Mouse (Mus musculus): Measurements from ENCODE around the gene Usp49. TPM values are rescaled to one million over a fixed set of nuclear protein-coding genes. Genes with fewer than 3 reads are reported as not detected.

Usp49 gene
- polyA plus RNA-seq, 1 experiment = 2.5 TPM

DNA sequence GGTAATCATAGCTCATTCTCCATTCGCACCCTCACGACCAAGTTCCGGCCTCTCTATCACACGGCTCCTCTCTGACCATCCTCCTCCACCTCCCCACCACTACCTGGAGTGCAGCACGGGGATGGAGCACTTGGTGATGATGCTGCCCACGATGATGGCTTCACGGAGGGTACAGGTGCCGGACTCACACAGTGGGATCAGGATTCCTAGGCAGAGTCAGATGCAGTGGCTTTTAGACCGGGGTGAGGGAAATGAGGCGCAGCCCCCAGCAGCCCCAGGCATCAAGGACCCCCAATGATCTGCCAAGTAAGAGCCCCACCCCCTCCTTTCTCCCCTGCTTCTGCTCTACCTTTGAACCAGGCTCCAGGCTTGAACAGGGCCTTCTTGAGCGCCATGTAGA lies 28.2 kb upstream of the Usp49 start:
- H3K79me2 ChIP-seq (ENCODE audit: control insufficient read depth, insufficient read depth) = no peaks in the 10 kb centered on the region
- no peak for TF ChIP-seq POLR2A (IDR thresholded peaks at IDR 0.05; ENCODE audit: insufficient read length, low read depth)
- peak; percentile 69 for TF ChIP-seq POLR2AphosphoS2 (IDR thresholded peaks at IDR 0.05; ENCODE audit: insufficient read length, low read depth)
- H3ac ChIP-seq (ENCODE audit: control insufficient read depth, insufficient read length) = no peak overlapping the region
- peaks cover 31% of the 10 kb centered on the region for H3K36me3 ChIP-seq (ENCODE audit: control insufficient read depth, insufficient read depth)
- H3K27me3 ChIP-seq (ENCODE audit: control insufficient read depth, insufficient read depth, insufficient read length) = no peaks in the 10 kb centered on the region
- H3K4me2 ChIP-seq (ENCODE audit: low read depth) = no peak overlapping the region
- no peak overlapping the region for H3K4me3 ChIP-seq

DNA sequence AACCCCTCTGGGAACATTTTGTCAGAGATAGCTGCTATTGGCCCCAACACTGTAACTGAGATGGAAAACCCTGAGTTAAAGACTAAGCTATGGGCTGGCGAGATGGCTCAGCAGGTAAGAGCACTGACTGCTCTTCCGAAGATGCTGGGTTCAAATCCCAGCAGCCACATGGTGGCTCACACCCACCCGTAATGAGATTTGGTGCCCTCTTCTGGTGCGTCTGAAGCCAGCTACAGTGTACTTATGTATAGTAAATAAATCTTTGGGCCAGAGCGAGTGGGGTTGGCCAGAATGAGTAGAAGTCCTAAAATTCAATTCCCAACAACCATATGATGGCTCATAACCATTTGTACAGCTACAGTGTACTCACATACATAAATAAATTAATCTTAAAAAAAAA lies 24.3 kb upstream of the Usp49 start:
- TF ChIP-seq MAX (IDR thresholded peaks at IDR 0.05; ENCODE audit: low read depth) (no peak), REST (IDR thresholded peaks at IDR 0.05; ENCODE audit: insufficient read depth, insufficient read length) (no peak), CEBPB (IDR thresholded peaks at IDR 0.05; ENCODE audit: insufficient read depth, poor library complexity, severe bottlenecking) (no peak), E2F4 (IDR thresholded peaks at IDR 0.05; ENCODE audit: insufficient read depth) (no peak), USF1 (IDR thresholded peaks at IDR 0.05; ENCODE audit: low read depth) (no peak), POLR2A (IDR thresholded peaks at IDR 0.05; ENCODE audit: insufficient read length, low read depth) (no peak), TCF3 (IDR thresholded peaks at IDR 0.05; ENCODE audit: insufficient read length, low read depth) (no peak), MYOG (IDR thresholded peaks at IDR 0.05; ENCODE audit: control insufficient read depth in 1 of 3, insufficient read depth in 1 of 3, insufficient read length in 2 of 3, low read depth in 2 of 3) (no peak), SRF (IDR thresholded peaks at IDR 0.05; ENCODE audit: control insufficient read depth, insufficient read length, low read depth) (no peak), TCF12 (IDR thresholded peaks at IDR 0.05; ENCODE audit: insufficient read depth, poor library complexity, severe bottlenecking) (no peak), POLR2AphosphoS2 (IDR thresholded peaks at IDR 0.05; ENCODE audit: insufficient read length, low read depth) (no peak), MYOD1 (IDR thresholded peaks at IDR 0.05; ENCODE audit: control insufficient read depth in 1 of 3, insufficient read length in 2 of 3, low read depth in 2 of 3) (no peak)
- no peak overlapping the region for H3K4me3 ChIP-seq
- H3K4me2 ChIP-seq (ENCODE audit: low read depth) = no peak overlapping the region
- H3ac ChIP-seq (ENCODE audit: control insufficient read depth, insufficient read length) = no peak overlapping the region
- H3K27me3 ChIP-seq (ENCODE audit: control insufficient read depth, insufficient read depth, insufficient read length) = no peaks in the 10 kb centered on the region
- peaks cover 25% of the 10 kb centered on the region for H3K79me2 ChIP-seq (ENCODE audit: control insufficient read depth, insufficient read depth)
- peaks cover 11% of the 10 kb centered on the region for H3K36me3 ChIP-seq (ENCODE audit: control insufficient read depth, insufficient read depth)

DNA sequence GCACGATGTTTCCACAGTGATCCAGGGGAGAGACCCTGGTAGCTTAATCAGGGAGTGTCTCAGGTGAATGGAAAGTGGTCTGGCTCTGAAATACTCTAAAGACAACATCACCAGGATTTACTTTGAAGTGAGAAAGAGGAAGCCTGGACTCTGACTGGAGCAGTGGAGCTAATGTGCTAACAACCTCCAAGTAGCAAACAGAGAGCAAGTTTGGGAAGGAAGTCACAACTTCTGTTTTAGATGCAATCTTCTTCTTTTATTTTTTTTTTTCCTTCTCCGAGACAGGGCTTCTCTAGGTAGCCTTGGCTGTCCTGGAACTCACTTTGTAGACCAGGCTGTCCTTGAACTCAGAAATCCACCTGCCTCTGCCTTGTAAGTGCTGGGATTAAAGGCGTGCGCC lies 21.3 kb upstream of the Usp49 start:
- Histone ChIP-seq H3K27me3 (ENCODE audit: control insufficient read depth, insufficient read depth, insufficient read length) (no peaks in the 10 kb centered on the region), H3K79me2 (ENCODE audit: control insufficient read depth, insufficient read depth) (peaks cover 53% of the 10 kb centered on the region), H3K4me2 (ENCODE audit: low read depth) (peak overlapping the region; percentile 87), H3ac (ENCODE audit: control insufficient read depth, insufficient read length) (no peak overlapping the region), H3K36me3 (ENCODE audit: control insufficient read depth, insufficient read depth) (peaks cover 12% of the 10 kb centered on the region), H3K4me3 (peak overlapping the region; percentile 82)
- no peak for TF ChIP-seq CEBPB (IDR thresholded peaks at IDR 0.05; ENCODE audit: insufficient read depth, poor library complexity, severe bottlenecking)
- TF ChIP-seq MYOD1 (IDR thresholded peaks at IDR 0.05; ENCODE audit: control insufficient read depth in 1 of 3, insufficient read length in 2 of 3, low read depth in 2 of 3) = no peak
- TF ChIP-seq E2F4 (IDR thresholded peaks at IDR 0.05; ENCODE audit: insufficient read depth) = no peak
- TF ChIP-seq MYOG (IDR thresholded peaks at IDR 0.05; ENCODE audit: control insufficient read depth in 1 of 3, insufficient read depth in 1 of 3, insufficient read length in 2 of 3, low read depth in 2 of 3) = no peak
- no peak for TF ChIP-seq TCF3 (IDR thresholded peaks at IDR 0.05; ENCODE audit: insufficient read length, low read depth)
- TF ChIP-seq SRF (IDR thresholded peaks at IDR 0.05; ENCODE audit: control insufficient read depth, insufficient read length, low read depth) = no peak
- TF ChIP-seq TCF12 (IDR thresholded peaks at IDR 0.05; ENCODE audit: insufficient read depth, poor library complexity, severe bottlenecking) = no peak
- no peak for TF ChIP-seq USF1 (IDR thresholded peaks at IDR 0.05; ENCODE audit: low read depth)
- TF ChIP-seq MAX (IDR thresholded peaks at IDR 0.05; ENCODE audit: low read depth) = no peak
- no peak for TF ChIP-seq REST (IDR thresholded peaks at IDR 0.05; ENCODE audit: insufficient read depth, insufficient read length)
- no peak for TF ChIP-seq POLR2A (IDR thresholded peaks at IDR 0.05; ENCODE audit: insufficient read length, low read depth)
- TF ChIP-seq POLR2AphosphoS2 (IDR thresholded peaks at IDR 0.05; ENCODE audit: insufficient read length, low read depth) = no peak

DNA sequence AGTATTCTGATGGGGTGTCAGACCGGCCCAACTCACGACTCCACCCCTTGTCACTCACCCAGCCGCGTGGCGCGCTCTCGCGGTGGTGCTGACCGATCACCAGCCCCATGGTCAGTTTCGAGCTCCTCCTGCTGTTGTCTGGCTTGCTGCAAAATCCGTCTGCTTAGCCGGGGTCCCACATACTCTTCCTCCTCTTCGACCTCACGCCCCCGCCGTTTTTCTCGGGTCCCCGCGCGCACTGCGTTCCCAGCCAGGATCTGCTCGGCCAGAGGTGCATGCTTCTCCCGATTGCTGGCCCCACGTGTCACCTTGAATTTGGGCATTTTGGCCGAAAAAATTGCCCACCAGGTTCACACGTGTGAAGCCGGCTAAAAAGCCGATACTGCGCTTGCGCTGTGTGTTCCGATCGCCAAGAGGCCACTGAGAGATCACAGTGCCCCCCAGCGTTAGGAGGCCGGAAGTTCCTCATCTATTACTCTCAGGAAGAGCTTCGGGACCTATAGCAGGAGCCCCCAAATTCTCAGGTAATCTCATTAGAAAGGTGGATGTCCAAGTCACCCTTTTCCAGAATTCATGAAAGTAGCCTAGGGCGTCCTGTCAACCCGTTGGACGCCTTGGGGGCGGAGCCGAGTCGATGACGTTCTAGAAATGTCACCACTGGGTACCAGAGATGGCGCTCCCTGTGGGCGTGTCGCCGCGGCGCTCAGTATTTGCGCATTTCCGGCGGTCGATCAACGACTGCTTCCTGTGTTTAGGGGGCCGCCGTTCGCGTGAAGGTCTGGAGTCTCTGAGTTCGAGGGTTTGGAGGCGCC lies 19.4 kb upstream of the Usp49 start, which contains the start of the genes Bysl, Med20 and Gm20517:
Gene Bysl (minus strand): TSS at position 644 of the 812 bp plus-strand sequence.
Gene Med20 (plus strand): TSS at position 734 of the 812 bp plus-strand sequence.
Gene Gm20517 (plus strand): TSS at position 741 of the 812 bp plus-strand sequence.
- H3K4me2 ChIP-seq (ENCODE audit: low read depth) = peak within 1 kb of the TSS; percentile 87
- peaks cover 16% of the 10 kb centered on the region for H3K36me3 ChIP-seq (ENCODE audit: control insufficient read depth, insufficient read depth)
- H3K27me3 ChIP-seq (ENCODE audit: control insufficient read depth, insufficient read depth, insufficient read length) = no peaks in the 10 kb centered on the region

More for the DNA sequence above, 19.4 kb upstream of the Usp49 start, which contains the start of the genes Bysl, Med20 and Gm20517:
- Histone ChIP-seq H3K4me3 (peak within 1 kb of the TSS; percentile 82), H3K79me2 (ENCODE audit: control insufficient read depth, insufficient read depth) (peaks cover 72% of the 10 kb centered on the region), H3ac (ENCODE audit: control insufficient read depth, insufficient read length) (peak within 1 kb of the TSS; percentile 65)
- TF ChIP-seq MYOG (IDR thresholded peaks at IDR 0.05; ENCODE audit: control insufficient read depth in 1 of 3, insufficient read depth in 1 of 3, insufficient read length in 2 of 3, low read depth in 2 of 3) = peak in 1 of 3 experiments; percentile 34
- TF ChIP-seq E2F4 (IDR thresholded peaks at IDR 0.05; ENCODE audit: insufficient read depth) = no peak
- no peak for TF ChIP-seq REST (IDR thresholded peaks at IDR 0.05; ENCODE audit: insufficient read depth, insufficient read length)
- peak; percentile 83 for TF ChIP-seq SRF (IDR thresholded peaks at IDR 0.05; ENCODE audit: control insufficient read depth, insufficient read length, low read depth)
- TF ChIP-seq MAX (IDR thresholded peaks at IDR 0.05; ENCODE audit: low read depth) = peak; percentile 64
- TF ChIP-seq USF1 (IDR thresholded peaks at IDR 0.05; ENCODE audit: low read depth) = no peak
- TF ChIP-seq POLR2A (IDR thresholded peaks at IDR 0.05; ENCODE audit: insufficient read length, low read depth) = peak; percentile 64
- peak in 1 of 3 experiments; percentile 29 for TF ChIP-seq MYOD1 (IDR thresholded peaks at IDR 0.05; ENCODE audit: control insufficient read depth in 1 of 3, insufficient read length in 2 of 3, low read depth in 2 of 3)
- TF ChIP-seq POLR2AphosphoS2 (IDR thresholded peaks at IDR 0.05; ENCODE audit: insufficient read length, low read depth) = peak; percentile 53

Data from myocyte (in vitro differentiated cells).